Mouse (Mus musculus) CD4-positive helper T cell, adult 2 months (primary cell): Measurements from ENCODE around the gene Ankrd6.
A peak's percentile ranks its signal among the peaks of the same experiment; 100 is the strongest.
"Not testable (repeated sequence)": the region's sequence is repeated elsewhere in the genome, so short reads cannot be mapped to it uniquely, and the experiment has no call there.

ENCODE experiments used
- DNase-seq: peaks from one replicate; pipeline ENCODE4 v3.0.0-alpha.2; 2012; ENCODE audit warnings: low read depth, missing footprints, low spot score

The Ankrd6 gene

DNA sequence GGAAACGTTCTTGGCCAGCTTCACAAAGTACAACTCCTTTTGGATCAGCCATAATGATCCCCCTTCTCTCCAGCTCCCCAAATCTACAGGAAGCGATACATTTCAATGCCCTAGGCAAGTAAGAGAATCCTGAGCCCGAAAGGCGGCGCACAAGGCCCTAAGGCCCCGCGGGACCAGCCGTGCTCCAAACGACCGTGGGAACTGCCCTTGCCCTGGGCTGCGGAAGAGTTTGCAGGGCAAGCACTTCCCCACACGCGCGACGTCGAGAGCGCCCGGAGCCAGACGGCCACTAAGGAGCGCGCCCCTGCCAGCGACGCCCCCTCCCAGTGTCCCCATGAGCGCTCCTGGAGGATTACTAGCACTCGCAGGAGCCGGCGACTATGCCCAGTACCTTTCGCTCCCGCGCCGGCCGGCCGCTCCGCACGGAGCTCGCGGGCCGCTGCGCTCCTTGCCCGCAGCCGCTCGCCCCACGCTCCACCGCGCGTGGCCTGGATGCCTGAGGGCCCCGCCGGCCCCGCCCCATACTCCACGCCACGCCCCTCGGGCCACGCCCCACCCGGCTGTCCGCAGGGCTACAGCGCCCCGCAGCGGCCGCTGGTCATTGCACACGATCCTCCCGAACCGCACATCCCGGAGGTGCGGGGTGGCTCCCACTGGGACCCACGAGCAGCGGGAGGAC is at the start of gene Ankrd6:
TSS of gene Ankrd6 (minus strand) at position 486 of the 679 bp plus-strand sequence.
- peak; percentile 79 for DNase-seq

DNA sequence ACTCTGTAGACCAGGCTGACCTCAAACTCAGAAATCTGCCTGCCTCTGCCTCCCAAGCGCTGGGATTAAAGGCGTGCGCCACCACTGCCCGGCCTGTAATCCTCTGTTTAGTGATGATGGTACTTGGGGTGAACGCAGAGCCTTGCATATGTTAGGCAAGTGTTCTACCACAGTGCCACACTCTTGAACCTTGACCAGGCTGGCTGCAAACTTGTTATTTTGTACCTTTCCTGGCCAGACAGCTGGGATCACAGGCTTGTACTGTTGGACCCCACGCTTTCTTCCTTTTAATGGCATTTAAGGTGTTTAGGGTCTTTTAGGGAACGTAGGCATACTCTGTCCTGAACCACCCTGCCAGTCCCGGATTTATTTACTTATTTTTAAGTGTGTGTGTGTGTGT is 48.4 kb upstream of the Ankrd6 start:
- no peak for DNase-seq

DNA sequence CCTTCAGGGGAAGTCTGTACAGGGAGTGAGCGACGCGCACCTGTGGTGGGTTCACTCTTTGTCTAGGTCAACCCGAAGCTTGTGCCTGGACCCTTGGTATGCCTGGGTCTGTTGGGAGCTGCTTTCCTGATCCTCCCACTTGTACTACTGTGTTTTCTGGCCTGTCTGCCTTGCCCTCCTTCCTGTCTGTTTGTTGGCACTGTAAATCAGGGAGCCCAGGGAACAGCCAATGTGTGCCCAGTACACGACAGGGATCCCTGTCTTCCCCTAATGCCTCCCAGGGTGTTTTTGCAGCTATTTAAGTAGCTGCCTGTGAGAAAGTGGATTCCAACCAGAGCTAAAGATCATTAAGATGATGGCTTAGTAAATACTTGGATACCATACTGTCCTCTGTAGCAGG is 46.9 kb upstream of the Ankrd6 start:
- DNase-seq: no peak

DNA sequence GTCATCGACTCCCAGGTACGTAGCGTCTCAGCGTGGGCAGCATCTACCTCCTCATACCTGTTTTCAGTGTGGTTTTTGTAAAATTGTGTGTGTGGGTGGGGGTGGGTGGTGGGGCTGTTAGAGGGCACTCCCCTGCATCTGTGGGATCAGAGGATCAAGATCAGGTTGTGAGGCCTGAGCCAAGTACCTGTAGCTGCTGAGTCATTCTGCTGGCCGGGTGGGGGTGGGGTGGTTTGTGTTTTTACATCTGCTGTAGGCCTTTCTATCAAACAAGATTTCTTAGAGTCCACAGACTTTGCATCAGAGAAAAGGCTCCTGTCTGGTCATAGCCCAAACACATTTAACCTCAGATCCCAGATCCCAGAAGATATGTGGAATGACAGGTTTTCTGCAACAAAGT is 45.4 kb upstream of the Ankrd6 start:
- DNase-seq: no peak

DNA sequence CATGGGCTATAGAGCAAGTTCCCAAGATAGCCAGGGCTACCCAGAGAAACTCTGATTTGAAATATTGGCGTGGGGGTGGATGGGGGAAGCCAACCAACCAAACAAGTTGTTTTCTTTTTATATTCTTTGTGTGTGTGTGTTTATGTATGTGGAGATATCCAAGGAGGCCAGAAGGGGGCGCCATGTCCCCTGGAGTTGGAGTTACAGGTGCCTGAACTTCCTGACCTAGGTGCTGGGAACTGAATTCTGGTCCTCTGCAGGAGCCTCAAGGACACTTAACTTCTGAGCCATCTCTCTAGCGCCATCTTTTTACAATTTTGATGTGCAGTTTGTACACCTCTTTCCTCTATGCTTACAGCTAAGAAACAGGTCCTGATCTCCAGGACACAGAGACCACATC is 43.5 kb upstream of the Ankrd6 start:
- no peak for DNase-seq

DNA sequence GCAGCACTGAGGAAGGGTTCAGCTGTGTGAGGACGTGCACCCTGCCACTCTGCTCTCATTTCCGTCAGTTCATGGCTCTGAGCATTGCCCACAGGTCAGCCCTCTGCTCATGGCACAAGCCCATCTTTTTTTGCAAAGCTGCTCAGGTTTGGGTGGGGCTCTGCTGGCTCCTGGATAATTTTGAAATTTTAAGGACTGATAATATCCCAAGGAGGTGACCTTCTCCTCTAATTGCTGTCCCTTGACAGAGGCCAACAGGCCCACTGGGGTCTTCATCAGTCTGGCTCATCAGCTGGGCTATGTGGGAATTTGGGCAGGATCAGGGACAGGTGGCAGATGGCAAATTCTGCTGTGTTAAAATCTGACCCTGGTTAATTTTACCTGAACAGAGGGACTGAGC is 38.7 kb upstream of the Ankrd6 start:
- no peak for DNase-seq

DNA sequence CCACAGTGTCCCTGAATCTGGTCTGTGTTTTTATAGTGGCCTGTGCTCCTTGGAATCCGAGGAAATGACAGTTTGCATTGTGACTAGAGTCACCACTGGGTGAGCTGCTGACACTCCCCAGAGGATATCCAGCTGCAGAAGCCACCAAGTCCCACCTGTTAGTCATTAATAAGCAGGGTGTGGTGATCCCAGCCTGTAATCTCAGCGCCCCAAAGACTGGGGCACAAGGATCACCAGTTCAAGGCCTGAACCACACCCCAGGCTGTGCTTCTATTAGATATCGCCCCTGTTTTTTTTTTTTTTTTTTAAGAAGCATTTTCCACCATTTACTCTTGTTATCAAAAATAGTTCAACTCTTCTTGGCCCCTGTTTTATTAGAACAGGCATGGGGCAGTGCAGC is 36.4 kb upstream of the Ankrd6 start:
- DNase-seq: no peak

DNA sequence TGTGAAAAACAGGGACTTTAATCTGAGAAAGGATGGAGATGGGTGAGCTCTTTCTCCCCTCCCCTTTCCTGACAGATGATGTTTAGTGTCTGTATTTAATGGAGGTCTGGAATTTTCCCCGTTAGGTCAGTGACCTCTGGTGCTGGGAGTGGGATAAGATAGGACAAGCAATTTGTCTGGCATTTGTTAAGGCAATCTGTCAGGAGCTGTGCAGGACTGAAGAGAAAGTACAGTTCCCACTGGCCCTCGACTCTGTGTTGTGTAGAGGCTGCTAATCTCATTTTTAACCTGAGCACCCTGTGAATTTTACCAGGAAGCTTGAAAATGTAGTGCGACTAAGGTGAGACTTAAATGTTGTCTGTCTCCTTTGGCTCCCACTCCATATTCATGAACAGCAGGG is 35.0 kb upstream of the Ankrd6 start:
- no peak for DNase-seq

DNA sequence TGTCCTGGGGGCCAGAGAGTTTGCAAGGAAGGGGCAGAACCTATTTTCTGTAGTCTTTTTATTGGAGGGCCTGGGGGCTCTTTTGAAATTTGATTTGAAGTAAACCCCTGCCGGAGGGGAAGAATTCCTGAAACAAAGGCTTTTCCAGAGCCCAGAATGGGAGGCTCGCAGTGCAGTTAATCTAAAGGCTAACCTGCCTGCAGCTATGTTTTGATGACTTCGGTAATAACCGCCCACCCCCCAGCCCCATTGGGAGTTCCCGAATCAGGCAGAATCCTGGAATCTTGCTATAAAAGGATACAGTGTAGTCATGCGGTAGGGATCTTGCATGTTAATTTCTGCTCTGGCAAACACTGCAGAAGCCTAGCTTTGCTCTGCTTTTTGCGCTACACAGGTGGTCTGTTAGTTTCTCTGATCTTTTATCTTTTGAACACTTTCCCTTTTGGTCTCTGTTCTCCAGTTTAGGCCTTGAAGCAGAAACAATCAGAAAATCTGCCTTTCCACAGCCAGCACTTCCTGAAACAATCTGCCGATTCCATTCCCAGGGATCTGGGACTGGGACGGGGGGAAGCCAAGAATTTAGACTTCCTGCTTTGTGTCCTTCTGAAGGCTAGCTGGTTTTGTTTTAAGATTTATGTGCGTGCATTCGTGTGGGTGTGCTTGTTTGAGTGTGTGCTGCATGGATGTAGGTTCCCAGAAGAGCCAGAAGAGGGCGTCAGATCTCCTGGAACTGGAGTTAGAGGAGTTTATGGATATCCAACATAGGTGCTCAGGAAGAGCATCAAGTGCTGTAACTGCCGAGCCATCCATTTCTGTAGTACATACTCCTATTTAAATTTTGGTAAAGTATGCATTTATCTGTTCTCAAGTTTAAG is 34.4 kb upstream of the Ankrd6 start:
- DNase-seq: no peak

DNA sequence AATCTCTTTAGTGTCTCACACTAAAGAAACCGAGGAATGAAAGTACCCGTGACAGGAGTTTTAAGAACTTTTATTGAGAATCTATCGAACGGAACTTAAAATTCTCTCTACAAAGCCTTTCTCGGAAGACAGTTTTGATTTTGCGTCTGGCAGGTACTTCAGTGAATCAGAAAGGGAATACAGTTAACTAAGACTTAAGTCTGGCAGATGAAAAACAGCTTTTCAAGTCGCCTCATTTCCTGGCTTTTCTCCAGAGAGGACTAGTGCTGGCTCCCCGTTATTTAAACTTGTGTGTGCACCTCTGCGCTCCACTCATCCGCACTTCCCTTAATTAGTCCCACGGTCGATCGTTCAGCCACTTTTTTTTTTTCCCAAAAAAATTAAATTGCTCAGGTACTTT is 33.6 kb upstream of the Ankrd6 start:
- DNase-seq: peak; percentile 44

DNA sequence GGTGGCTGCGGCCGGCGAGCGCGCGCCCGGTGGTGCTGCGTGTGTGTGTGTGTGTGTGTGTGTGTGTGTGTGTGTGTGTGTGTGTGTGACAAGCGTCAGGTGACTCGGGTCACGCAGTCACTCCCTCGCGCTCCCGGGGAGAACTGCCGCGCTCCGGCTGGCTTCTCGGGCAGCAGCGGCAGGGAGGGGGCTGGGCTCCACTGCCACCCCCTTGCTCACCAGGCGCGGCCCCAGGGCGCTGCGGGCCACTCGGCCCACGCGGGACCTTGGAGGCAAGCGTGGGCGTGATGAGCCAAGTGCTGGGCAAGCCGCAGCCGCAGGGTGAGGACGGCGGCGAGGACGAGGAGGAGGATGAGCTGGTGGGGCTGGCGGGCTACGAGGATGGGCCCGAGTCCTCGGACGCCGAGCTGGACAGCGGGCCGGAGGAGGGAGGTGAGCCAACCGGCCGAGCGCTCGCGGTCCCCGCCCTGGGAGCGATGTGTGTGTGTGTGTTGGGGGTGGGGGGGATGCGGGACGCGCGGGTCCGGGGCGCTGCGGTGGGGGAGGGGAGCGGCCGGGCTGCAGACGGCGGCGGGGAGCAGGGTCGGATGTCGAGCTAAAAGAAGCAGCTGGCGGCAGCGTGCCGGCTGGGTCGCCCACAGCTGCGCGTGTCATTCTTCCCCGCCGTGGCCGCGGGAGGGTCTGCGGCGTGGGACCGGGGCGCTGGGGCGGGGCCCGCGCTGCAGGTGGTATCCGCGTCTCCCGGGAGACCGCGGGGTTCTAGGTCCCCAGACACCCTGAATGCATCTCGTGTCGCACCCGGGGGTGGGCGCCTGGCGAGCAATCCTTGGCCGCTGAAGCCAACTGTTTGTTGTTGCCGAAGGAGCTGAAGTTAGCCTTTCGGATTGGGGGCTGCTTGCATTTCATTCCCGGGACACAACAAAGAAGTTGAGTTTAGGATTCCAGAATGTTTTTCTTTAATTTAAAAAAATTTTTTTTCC is 32.8 kb upstream of the Ankrd6 start:
- peak; percentile 75 for DNase-seq

DNA sequence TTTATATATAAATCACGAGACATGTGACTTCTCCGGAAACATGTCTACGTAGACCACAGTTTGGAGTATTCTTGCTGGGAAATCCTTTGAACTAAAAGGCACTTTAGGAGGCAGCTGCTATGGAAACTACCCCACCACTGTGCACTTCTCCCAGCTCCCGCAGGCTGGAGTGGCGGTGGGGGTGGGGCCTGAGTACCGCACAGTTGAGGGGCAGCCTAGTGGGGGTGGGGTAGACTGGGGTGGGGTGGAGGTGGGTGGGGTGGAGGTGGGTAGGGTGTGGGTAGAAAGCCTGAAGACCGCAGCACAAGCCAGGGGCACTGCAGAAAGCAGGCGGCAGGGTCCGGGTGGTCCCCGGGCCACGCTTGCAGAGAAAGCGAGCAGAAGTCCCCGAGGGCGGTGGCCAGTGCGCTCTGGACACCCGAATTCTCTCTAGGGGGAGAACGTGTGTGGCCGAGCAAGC is 32.1 kb upstream of the Ankrd6 start, which contains the start of gene Rragd:
TSS of gene Rragd (plus strand) at position 322 of the 460 bp plus-strand sequence.
- DNase-seq: peak; percentile 68

DNA sequence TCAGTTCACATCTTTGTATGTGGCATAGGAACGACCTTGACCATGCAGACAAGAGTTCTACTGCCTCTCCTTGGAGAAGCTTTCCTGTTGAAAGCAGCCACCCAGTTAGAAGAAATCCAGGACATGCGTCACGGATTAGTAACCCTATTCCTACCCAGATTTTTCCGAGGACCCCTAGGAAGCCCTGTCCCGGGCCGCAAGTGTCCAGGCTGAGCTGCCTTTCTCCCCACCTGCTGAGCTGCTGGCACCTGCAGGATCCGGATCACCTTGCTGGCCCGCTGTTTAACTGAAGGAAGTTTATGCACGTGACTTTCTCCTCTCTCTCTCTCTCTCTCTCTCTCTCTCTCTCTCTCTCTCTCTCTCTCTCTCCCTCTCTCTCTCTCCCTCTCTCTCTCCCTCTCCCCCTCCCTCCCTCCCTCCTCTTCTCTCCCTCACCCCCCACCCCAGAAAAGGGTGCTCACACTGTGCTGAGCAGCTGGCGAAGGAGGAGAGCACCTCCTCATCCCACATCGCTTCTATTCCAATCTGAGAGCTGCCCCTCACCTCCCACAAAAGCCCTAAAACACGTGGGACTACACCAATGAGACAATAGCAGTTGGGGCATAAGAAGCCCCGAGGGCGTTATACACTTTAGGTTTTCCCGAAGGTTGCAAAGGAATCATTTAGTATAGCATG is 31.5 kb upstream of the Ankrd6 start:
- DNase-seq: peak; percentile 14

DNA sequence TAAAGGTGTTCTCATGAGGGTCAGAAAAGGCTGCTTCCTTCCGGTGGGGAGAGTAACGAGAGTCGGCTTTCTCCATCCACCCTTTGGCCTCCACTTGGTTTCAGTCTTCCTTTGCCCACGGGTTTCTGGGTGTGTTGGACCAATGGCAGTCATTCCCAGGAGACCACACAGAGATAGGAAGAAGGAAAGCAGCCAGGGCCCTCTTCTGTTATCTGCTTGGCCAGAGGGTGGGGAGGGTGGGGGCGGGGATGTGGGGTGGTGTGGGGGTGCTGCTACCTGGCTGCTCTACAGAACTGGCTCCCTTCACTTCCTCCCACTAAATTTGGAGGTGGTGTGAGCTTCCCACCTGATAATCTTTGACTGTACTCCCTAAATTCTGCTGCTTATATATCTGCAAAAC is 31.0 kb upstream of the Ankrd6 start:
- DNase-seq: no peak

DNA sequence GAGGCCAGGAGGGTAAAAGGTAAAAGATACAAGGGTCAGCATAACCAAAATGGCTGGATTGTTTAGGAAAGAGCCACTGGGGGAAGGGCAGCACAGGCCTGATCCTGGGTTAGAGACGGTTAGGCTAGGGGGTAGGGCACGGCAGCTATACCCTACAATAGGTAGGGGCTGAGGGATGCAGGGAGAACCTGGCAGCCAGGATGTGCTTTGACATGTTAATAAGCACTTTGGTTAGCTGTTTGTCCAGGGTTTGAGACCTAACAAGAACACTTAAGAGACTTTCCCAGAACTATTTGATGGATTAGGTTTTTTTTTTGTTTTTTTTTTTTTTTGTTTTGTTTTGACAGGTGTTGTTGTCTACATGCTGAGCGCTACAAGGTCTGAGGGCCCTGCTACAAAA is 29.4 kb upstream of the Ankrd6 start:
- DNase-seq: no peak

DNA sequence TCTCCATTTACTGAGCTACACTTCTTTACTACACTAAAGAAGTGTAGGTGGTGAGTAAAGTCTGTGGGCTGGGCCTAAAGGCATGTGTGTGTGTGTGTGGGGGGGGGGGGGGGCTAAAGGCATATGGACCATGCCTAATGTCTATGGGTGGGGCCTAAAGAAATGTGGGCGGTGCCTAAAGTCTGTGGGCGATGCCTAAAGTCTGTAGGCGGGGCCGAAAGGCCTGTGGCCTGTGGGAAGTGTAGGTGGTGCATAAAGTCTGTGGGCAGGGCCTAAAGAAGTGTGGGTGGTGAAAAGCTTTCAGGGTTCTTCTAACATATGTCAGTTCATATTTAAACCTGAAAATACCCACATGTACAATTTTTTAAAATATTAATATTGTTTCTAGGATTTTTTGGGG is 26.7 kb upstream of the Ankrd6 start:
- DNase-seq: peak; percentile 11

DNA sequence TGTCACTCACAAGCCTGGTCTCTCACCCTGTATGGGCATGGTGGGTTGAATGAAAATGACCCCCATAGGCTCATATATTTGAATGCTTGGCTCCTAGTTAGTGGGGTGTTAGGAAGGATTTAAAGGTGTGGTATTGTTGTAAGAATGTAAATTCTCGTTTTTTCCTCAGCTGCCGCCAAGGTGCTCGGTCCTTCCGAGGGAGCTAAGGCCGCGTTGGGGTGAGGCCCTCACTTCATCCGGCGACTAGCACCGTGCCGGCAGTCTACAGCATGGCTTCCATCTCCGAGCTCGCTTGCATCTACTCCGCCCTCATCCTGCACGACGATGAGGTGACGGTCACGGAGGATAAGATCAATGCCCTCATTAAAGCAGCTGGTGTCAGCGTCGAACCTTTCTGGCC is 14.0 kb upstream of the Ankrd6 start:
- not testable (repeated sequence) for DNase-seq

DNA sequence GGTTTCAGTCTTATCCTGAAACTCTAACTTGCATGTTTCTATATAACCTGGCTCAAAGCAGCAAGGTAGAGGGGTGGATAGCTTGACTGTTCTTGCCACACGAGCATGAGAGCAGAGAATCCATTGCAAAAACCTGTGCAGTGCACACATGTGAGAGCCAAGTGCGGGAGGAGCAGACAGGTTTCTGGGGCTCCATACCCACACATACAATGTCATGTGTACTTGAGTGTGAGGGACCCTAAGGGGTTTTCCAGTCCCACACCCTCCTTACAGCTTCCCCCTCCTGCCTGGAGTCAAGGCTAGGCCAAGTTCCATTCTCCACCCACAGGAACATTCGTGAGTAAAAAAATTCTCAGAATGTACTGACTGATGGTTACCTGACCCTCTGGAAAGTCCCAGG is 10.8 kb upstream of the Ankrd6 start:
- DNase-seq: no peak

DNA sequence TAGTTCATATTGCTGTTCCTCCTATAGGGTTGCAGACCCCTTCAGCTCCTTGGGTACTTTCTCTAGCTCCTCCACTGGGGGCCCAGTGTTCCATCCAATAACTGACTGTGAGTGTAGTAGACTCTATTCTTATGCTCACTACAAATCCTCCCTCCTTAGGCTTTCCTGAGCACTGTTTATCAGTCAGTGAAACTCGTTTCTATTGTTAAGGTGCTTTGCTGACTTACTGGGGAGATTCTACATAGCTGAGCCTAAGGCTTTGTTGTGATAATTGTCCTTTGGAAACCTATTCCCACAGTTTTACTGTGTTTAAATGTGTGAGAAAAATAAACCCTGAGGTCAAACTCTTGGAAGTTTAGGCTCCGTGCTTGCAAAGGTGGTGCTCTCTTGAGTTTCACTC is 5.8 kb upstream of the Ankrd6 start:
- no peak for DNase-seq

DNA sequence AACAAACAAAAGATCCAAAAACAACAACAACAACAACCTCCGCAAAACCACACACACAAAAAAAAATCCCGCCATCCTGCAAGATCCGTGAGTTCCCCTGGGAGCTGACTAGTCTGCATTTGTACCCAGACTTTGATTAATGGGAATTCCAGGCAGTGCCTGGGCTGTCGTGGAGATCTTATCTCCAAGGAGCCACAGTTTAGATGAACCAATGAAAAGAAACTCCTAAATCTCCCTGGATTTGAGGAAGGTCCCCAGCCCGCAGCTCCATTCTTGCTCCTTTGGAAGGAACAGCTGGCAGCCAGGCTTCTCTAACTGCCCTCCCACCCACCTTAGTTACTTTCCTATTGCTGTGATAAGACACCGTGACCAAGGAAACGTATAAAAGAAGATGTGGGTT is 2.0 kb upstream of the Ankrd6 start:
- no peak for DNase-seq
